Mouse (Mus musculus): ENCODE measurements around the gene Nav3. TPM values are rescaled to one million over a fixed set of nuclear protein-coding genes. Genes with fewer than 3 reads are reported as not detected.

Gene Nav3
- polyA plus RNA-seq, 1 experiment from 2014 or later, result 29.5 TPM

GRCm38 (mm10) chr10:110162596-110162995 is 293.4 kb downstream of the Nav3 start:
- Histone ChIP-seq H3K36me3 (no peaks in the 10 kb centered on the region), H3K27ac (replicated peaks) (no peak overlapping the region), H3K4me3 (no peak overlapping the region), H3K4me1 (no peaks in the 10 kb centered on the region; the same call in 1 of the 2 replicates), H3K27me3 (no peaks in the 10 kb centered on the region), H3K9ac (replicated peaks) (no peak overlapping the region), H3K9me3 (no peaks in the 10 kb centered on the region), H3K4me2 (replicated peaks) (no peak overlapping the region)
- no peak for ATAC-seq (replicated peaks)

GRCm38 (mm10) chr10:110160894-110161293 is 295.1 kb downstream of the Nav3 start:
- Histone ChIP-seq H3K9me3 (no peaks in the 10 kb centered on the region), H3K27ac (replicated peaks) (no peak overlapping the region), H3K27me3 (no peaks in the 10 kb centered on the region), H3K36me3 (no peaks in the 10 kb centered on the region), H3K4me3 (no peak overlapping the region), H3K4me2 (replicated peaks) (no peak overlapping the region), H3K4me1 (peaks cover 3% of the 10 kb centered on the region), H3K9ac (replicated peaks) (no peak overlapping the region)
- ATAC-seq (replicated peaks), result peak; percentile 47
- WGBS, result 54% methylated on average over 5 of the region's 5 CpGs

GRCm38 (mm10) chr10:110159548-110159947 is 296.5 kb downstream of the Nav3 start:
- Histone ChIP-seq H3K36me3 (no peaks in the 10 kb centered on the region), H3K4me2 (replicated peaks) (no peak overlapping the region), H3K9me3 (no peaks in the 10 kb centered on the region), H3K9ac (replicated peaks) (no peak overlapping the region), H3K27me3 (no peaks in the 10 kb centered on the region), H3K4me3 (no peak overlapping the region), H3K4me1 (peaks cover 13% of the 10 kb centered on the region), H3K27ac (replicated peaks) (peak overlapping the region; percentile 19; the same call in 1 of the 2 replicates)
- ATAC-seq (replicated peaks), result no peak
- 58% methylated on average over 1 of the region's 1 CpGs for WGBS

- no peak overlapping the region for H3K4me3 ChIP-seq
- no peaks in the 10 kb centered on the region for H3K27me3 ChIP-seq
- no peak overlapping the region for H3K9ac ChIP-seq (replicated peaks)
- H3K4me2 ChIP-seq (replicated peaks), result no peak overlapping the region
- WGBS, result 63% methylated on average over 3 of the region's 3 CpGs
- no peak for ATAC-seq (replicated peaks)
- no peaks in the 10 kb centered on the region for H3K36me3 ChIP-seq
- H3K27ac ChIP-seq (replicated peaks), result no peak overlapping the region
- no peaks in the 10 kb centered on the region for H3K9me3 ChIP-seq
- peaks cover 25% of the 10 kb centered on the region for H3K4me1 ChIP-seq
Measured at GRCm38 (mm10) chr10:110158122-110158521, 297.9 kb downstream of the Nav3 start.

- no peak for ATAC-seq (replicated peaks)
- H3K27me3 ChIP-seq, result no peaks in the 10 kb centered on the region
- H3K4me2 ChIP-seq (replicated peaks), result no peak overlapping the region
- peaks cover 25% of the 10 kb centered on the region for H3K4me1 ChIP-seq
- no peak overlapping the region for H3K9ac ChIP-seq (replicated peaks)
- 9% methylated on average over 1 of the region's 1 CpGs for WGBS
- no peak overlapping the region for H3K4me3 ChIP-seq
- no peaks in the 10 kb centered on the region for H3K36me3 ChIP-seq
- H3K27ac ChIP-seq (replicated peaks), result no peak overlapping the region
- no peaks in the 10 kb centered on the region for H3K9me3 ChIP-seq
Measured at GRCm38 (mm10) chr10:110156412-110156811, 299.6 kb downstream of the Nav3 start.

- ATAC-seq (replicated peaks), result peak; percentile 47; the same call in 1 of the 2 replicates
- Histone ChIP-seq H3K4me2 (replicated peaks) (no peak overlapping the region), H3K27ac (replicated peaks) (peak overlapping the region; percentile 71), H3K9me3 (no peaks in the 10 kb centered on the region), H3K36me3 (no peaks in the 10 kb centered on the region), H3K4me3 (no peak overlapping the region), H3K4me1 (peaks cover 25% of the 10 kb centered on the region), H3K9ac (replicated peaks) (no peak overlapping the region), H3K27me3 (no peaks in the 10 kb centered on the region)
- WGBS, result 75% methylated on average over 2 of the region's 2 CpGs
Measured at GRCm38 (mm10) chr10:110155494-110155893, 300.5 kb downstream of the Nav3 start.

- WGBS, result 20% methylated on average over 1 of the region's 1 CpGs
- Histone ChIP-seq H3K27me3 (no peaks in the 10 kb centered on the region), H3K4me3 (no peak overlapping the region), H3K4me2 (replicated peaks) (no peak overlapping the region), H3K9ac (replicated peaks) (no peak overlapping the region), H3K36me3 (no peaks in the 10 kb centered on the region), H3K27ac (replicated peaks) (no peak overlapping the region; the same call in 1 of the 2 replicates), H3K9me3 (no peaks in the 10 kb centered on the region), H3K4me1 (peaks cover 25% of the 10 kb centered on the region)
- peak; percentile 44 for ATAC-seq (replicated peaks)
Measured at GRCm38 (mm10) chr10:110154873-110155237, 301.1 kb downstream of the Nav3 start.

GRCm38 (mm10) chr10:110154001-110154872 is 301.8 kb downstream of the Nav3 start:
- Histone ChIP-seq H3K27ac (replicated peaks) (peak overlapping the region; percentile 75), H3K4me2 (replicated peaks) (no peak overlapping the region), H3K9me3 (no peaks in the 10 kb centered on the region), H3K4me3 (no peak overlapping the region), H3K9ac (replicated peaks) (no peak overlapping the region), H3K4me1 (peaks cover 25% of the 10 kb centered on the region), H3K27me3 (no peaks in the 10 kb centered on the region), H3K36me3 (no peaks in the 10 kb centered on the region)
- ATAC-seq (replicated peaks), result peak; percentile 62
- 47% methylated on average over 6 of the region's 6 CpGs for WGBS

GRCm38 (mm10) chr10:110120572-110120971 is 335.4 kb downstream of the Nav3 start:
- H3K4me3 ChIP-seq, result no peak overlapping the region
- H3K27ac ChIP-seq (replicated peaks), result no peak overlapping the region
- H3K9me3 ChIP-seq, result no peaks in the 10 kb centered on the region
- no peaks in the 10 kb centered on the region for H3K27me3 ChIP-seq
- H3K4me2 ChIP-seq (replicated peaks), result no peak overlapping the region
- no peak for ATAC-seq (replicated peaks)
- no peak overlapping the region for H3K9ac ChIP-seq (replicated peaks)
- H3K36me3 ChIP-seq, result no peaks in the 10 kb centered on the region
- H3K4me1 ChIP-seq, result peaks cover 4% of the 10 kb centered on the region; the same call in 1 of the 2 replicates

GRCm38 (mm10) chr10:110117341-110117740 is 338.7 kb downstream of the Nav3 start:
- H3K4me3 ChIP-seq, result no peak overlapping the region
- no peak for ATAC-seq (replicated peaks)
- H3K27me3 ChIP-seq, result no peaks in the 10 kb centered on the region
- no peak overlapping the region for H3K9ac ChIP-seq (replicated peaks)
- 66% methylated on average over 2 of the region's 2 CpGs for WGBS
- H3K36me3 ChIP-seq, result no peaks in the 10 kb centered on the region
- peaks cover 4% of the 10 kb centered on the region; the same call in 1 of the 2 replicates for H3K4me1 ChIP-seq
- no peak overlapping the region for H3K4me2 ChIP-seq (replicated peaks)
- H3K9me3 ChIP-seq, result no peaks in the 10 kb centered on the region
- H3K27ac ChIP-seq (replicated peaks), result no peak overlapping the region

GRCm38 (mm10) chr10:110112669-110113458 is 343.1 kb downstream of the Nav3 start:
- no peak overlapping the region for H3K4me2 ChIP-seq (replicated peaks)
- no peaks in the 10 kb centered on the region for H3K27me3 ChIP-seq
- H3K27ac ChIP-seq (replicated peaks), result no peak overlapping the region
- no peaks in the 10 kb centered on the region for H3K9me3 ChIP-seq
- 82% methylated on average over 5 of the region's 5 CpGs for WGBS
- ATAC-seq (replicated peaks), result no peak
- H3K4me3 ChIP-seq, result no peak overlapping the region
- no peak overlapping the region for H3K9ac ChIP-seq (replicated peaks)
- H3K36me3 ChIP-seq, result no peaks in the 10 kb centered on the region
- H3K4me1 ChIP-seq, result peaks cover 4% of the 10 kb centered on the region; the same call in 1 of the 2 replicates

GRCm38 (mm10) chr10:110103255-110103654 is 352.7 kb downstream of the Nav3 start:
- H3K27ac ChIP-seq (replicated peaks), result no peak overlapping the region
- H3K4me1 ChIP-seq, result peaks cover 8% of the 10 kb centered on the region; the same call in 1 of the 2 replicates
- 83% methylated on average over 6 of the region's 6 CpGs for WGBS
- H3K27me3 ChIP-seq, result no peaks in the 10 kb centered on the region
- H3K9ac ChIP-seq (replicated peaks), result no peak overlapping the region
- H3K36me3 ChIP-seq, result no peaks in the 10 kb centered on the region
- H3K9me3 ChIP-seq, result no peaks in the 10 kb centered on the region
- no peak overlapping the region for H3K4me3 ChIP-seq
- no peak for ATAC-seq (replicated peaks)
- no peak overlapping the region for H3K4me2 ChIP-seq (replicated peaks)
